Comparison of ENCODE assay signal across 8 mouse cellular contexts in the genomic region with DNA sequence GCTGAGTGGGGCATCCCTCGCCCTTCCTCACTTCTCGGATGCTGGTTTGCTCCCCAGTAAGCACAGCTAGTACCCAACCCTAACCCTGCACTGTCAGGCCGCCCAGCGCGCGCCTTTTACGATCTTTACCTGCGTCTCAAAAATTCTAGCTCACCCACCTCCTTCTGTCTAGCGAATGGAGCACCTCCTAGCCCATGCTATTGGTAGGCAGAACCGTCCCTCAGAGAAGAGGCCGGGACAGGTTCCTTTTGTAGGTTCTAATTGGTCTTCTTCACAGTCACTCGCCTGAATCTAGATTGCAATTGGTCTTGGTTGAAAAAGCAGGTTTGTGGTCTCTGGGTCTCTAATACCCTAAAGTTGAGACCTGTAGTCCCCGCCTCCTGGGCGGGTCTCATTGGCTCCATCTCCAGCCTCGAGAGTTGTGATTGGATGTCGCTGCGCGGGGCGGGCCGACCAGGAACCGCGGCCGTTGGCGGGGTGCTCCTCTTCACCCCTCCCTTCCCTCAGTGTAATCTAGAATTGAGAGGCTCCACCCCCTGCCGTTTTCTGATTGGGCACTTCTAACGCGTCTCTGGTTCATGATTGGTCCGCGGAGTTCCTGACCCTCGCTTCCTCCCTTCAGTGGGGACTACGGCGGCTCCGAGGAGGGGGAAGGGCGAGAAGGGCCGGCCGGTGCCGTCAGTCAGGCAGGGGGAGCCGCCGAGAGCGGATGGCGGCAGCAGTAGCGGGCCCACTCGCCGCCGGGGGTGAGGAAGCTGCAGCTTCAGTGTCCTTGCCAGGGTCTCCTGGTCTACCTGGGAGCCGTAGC. TPM values are rescaled to one million over a fixed set of nuclear protein-coding genes. Genes with fewer than 3 reads are reported as not detected.
DNase-seq lines count a peak whose midpoint lies in the region; ATAC-seq and TF ChIP-seq lines count a peak whose summit lies in the region.

A gene (minus strand): TSS at position 505 of the 808 bp plus-strand sequence.
A gene (plus strand): TSS at position 624 of the 808 bp plus-strand sequence.
A gene (plus strand): TSS at position 678 of the 808 bp plus-strand sequence.

- peak within 1 kb of the TSS; percentile 67 for H3ac ChIP-seq in C2C12 (ENCODE audit: control insufficient read depth, insufficient read length, low read depth)
- peak within 1 kb of the TSS; percentile 21 for H3ac ChIP-seq in myocyte (ENCODE audit: control insufficient read depth, insufficient read length)

- H3K4me2 ChIP-seq in heart, embryonic 11.5 days: peak within 1 kb of the TSS; percentile 93
- H3K4me2 ChIP-seq in kidney, embryonic 16.5 days (replicated peaks; ENCODE audit: low read depth, low read length): peak within 1 kb of the TSS; percentile 89
- peak within 1 kb of the TSS; percentile 99 for H3K4me2 ChIP-seq in myocyte (ENCODE audit: low read depth)

- TF ChIP-seq POLR2A in brain, embryonic 14.5 days (IDR thresholded peaks at IDR 0.05; ENCODE audit: borderline replicate concordance, extremely low read depth, insufficient read depth, insufficient read length, poor library complexity, severe bottlenecking): peak; percentile 92
- peak; percentile 83; the same call in 1 of the 2 replicates for TF ChIP-seq POLR2A in liver, adult 2 months (IDR thresholded peaks at IDR 0.05; ENCODE audit: extremely low read depth, insufficient read depth, low read length)
- TF ChIP-seq POLR2A in myocyte (IDR thresholded peaks at IDR 0.05; ENCODE audit: insufficient read length, low read depth): peak; percentile 98

- peak within 1 kb of the TSS; percentile 95 for H3K27ac ChIP-seq in heart, embryonic 11.5 days (ENCODE audit: low read depth, low read length)
- H3K27ac ChIP-seq in kidney, embryonic 16.5 days (ENCODE audit: low read length): peak within 1 kb of the TSS; percentile 98
- peak within 1 kb of the TSS; percentile 71 for H3K27ac ChIP-seq in liver, adult 2 months (replicated peaks; ENCODE audit: insufficient read depth, low read depth, low read length)

- TF ChIP-seq CTCF in C2C12 (IDR thresholded peaks at IDR 0.05; ENCODE audit: control insufficient read depth, insufficient read depth, insufficient read length): no peak
- TF ChIP-seq CTCF in brain, embryonic 14.5 days (IDR thresholded peaks at IDR 0.05; ENCODE audit: borderline replicate concordance, extremely low read depth, insufficient read depth, insufficient read length): no peak
- no peak for TF ChIP-seq CTCF in liver, adult 2 months (IDR thresholded peaks at IDR 0.05; ENCODE audit: low read depth, low read length)

- H3K79me2 ChIP-seq in C2C12 (ENCODE audit: control insufficient read depth, insufficient read depth) (peaks cover 47% of the 10 kb centered on the region), myocyte (ENCODE audit: control insufficient read depth, insufficient read depth) (peaks cover 37% of the 10 kb centered on the region)
- peaks cover 6% of the 10 kb centered on the region; the same call in 1 of the 2 replicates for H3K79me2 ChIP-seq in liver, adult 2 months (ENCODE audit: control insufficient read depth, insufficient read depth, low read length)

- ATAC-seq in heart, embryonic 11.5 days (replicated peaks; ENCODE audit: insufficient number of reproducible peaks, low FRiP score, low TSS enrichment): peak; percentile 97
- ATAC-seq in kidney, embryonic 16.5 days (ENCODE audit: low FRiP score, low TSS enrichment): peak; percentile 97

- no peaks in the 10 kb centered on the region for H3K27me3 ChIP-seq in C2C12 (ENCODE audit: control insufficient read depth, insufficient read depth, insufficient read length)
- H3K27me3 ChIP-seq in erythroblast, embryonic 14.5 days (ENCODE audit: control insufficient read depth): peaks cover 2% of the 10 kb centered on the region; the same call in 1 of the 2 replicates
- H3K27me3 ChIP-seq in heart, embryonic 11.5 days (ENCODE audit: control insufficient read depth, insufficient read depth, low read length): no peaks in the 10 kb centered on the region
- H3K27me3 ChIP-seq in kidney, embryonic 16.5 days (ENCODE audit: insufficient read depth, low read length): no peaks in the 10 kb centered on the region
- no peaks in the 10 kb centered on the region for H3K27me3 ChIP-seq in liver, adult 2 months (ENCODE audit: control insufficient read depth, insufficient read depth, low read length)
- H3K27me3 ChIP-seq in myocyte (ENCODE audit: control insufficient read depth, insufficient read depth, insufficient read length): no peaks in the 10 kb centered on the region
- no peaks in the 10 kb centered on the region for H3K27me3 ChIP-seq in splenic B cell, adult 2 months (ENCODE audit: control insufficient read depth, insufficient read depth, low read length, poor library complexity, severe bottlenecking)

- H3K79me3 ChIP-seq in C2C12 (ENCODE audit: low read depth): peaks cover 34% of the 10 kb centered on the region

- WGBS in heart, embryonic 11.5 days (ENCODE audit: insufficient replicate concordance): under 1% methylated on average over 44 of the region's 46 CpGs
- under 1% methylated on average over 46 of the region's 46 CpGs for WGBS in kidney, embryonic 16.5 days
- WGBS in liver, adult 2 months: under 1% methylated on average over 46 of the region's 46 CpGs

- H3K9me3 ChIP-seq in erythroblast, embryonic 14.5 days (ENCODE audit: control insufficient read depth, low read length): no peaks in the 10 kb centered on the region
- H3K9me3 ChIP-seq in heart, embryonic 11.5 days (replicated peaks; ENCODE audit: control insufficient read depth, low read length): no peaks in the 10 kb centered on the region
- no peaks in the 10 kb centered on the region for H3K9me3 ChIP-seq in kidney, embryonic 16.5 days (ENCODE audit: low read length)

- H3K36me3 ChIP-seq in C2C12 (ENCODE audit: control insufficient read depth, insufficient read depth) (peaks cover 14% of the 10 kb centered on the region), myocyte (ENCODE audit: control insufficient read depth, insufficient read depth) (peaks cover 8% of the 10 kb centered on the region)
- peaks cover 32% of the 10 kb centered on the region for H3K36me3 ChIP-seq in erythroblast, embryonic 14.5 days (ENCODE audit: control insufficient read depth)
- peaks cover 2% of the 10 kb centered on the region; the same call in 1 of the 2 replicates for H3K36me3 ChIP-seq in heart, embryonic 11.5 days (ENCODE audit: control insufficient read depth, insufficient read depth, low read length)
- H3K36me3 ChIP-seq in kidney, embryonic 16.5 days (ENCODE audit: insufficient read depth, low read length): peaks cover 6% of the 10 kb centered on the region; the same call in 1 of the 2 replicates
- no peaks in the 10 kb centered on the region for H3K36me3 ChIP-seq in liver, adult 2 months (ENCODE audit: control insufficient read depth, insufficient read depth, low read length)
- no peaks in the 10 kb centered on the region; the same call in none of the 2 replicates for H3K36me3 ChIP-seq in splenic B cell, adult 2 months (ENCODE audit: control insufficient read depth, insufficient read depth, low read length, poor library complexity, severe bottlenecking)

- H3K9ac ChIP-seq in heart, embryonic 11.5 days (ENCODE audit: low read depth, low read length): peak within 1 kb of the TSS; percentile 93
- H3K9ac ChIP-seq in kidney, embryonic 16.5 days (replicated peaks; ENCODE audit: low read length): peak within 1 kb of the TSS; percentile 85
- peak within 1 kb of the TSS; percentile 92 for H3K9ac ChIP-seq in liver, adult 2 months (ENCODE audit: low read depth, low read length)

- H3K4me3 ChIP-seq in C2C12 (ENCODE audit: insufficient read depth, poor library complexity, severe bottlenecking) (peak within 1 kb of the TSS; percentile 96), myocyte (peak within 1 kb of the TSS; percentile 82)
- peak within 1 kb of the TSS; percentile 99 for H3K4me3 ChIP-seq in erythroblast, embryonic 14.5 days (replicated peaks)
- H3K4me3 ChIP-seq in heart, embryonic 11.5 days (ENCODE audit: low read depth, low read length): peak within 1 kb of the TSS; percentile 94
- H3K4me3 ChIP-seq in kidney, embryonic 16.5 days (ENCODE audit: low read length): peak within 1 kb of the TSS; percentile 83
- peak within 1 kb of the TSS; percentile 84 for H3K4me3 ChIP-seq in liver, adult 2 months (ENCODE audit: insufficient read depth, low read depth, low read length)

- H3K4me1 ChIP-seq in erythroblast, embryonic 14.5 days (ENCODE audit: control insufficient read depth): peaks cover 56% of the 10 kb centered on the region
- peaks cover 24% of the 10 kb centered on the region for H3K4me1 ChIP-seq in heart, embryonic 11.5 days (ENCODE audit: control insufficient read depth, insufficient read depth, low read length)
- H3K4me1 ChIP-seq in kidney, embryonic 16.5 days (ENCODE audit: insufficient read depth, low read length): peaks cover 39% of the 10 kb centered on the region
- H3K4me1 ChIP-seq in liver, adult 2 months (ENCODE audit: control insufficient read depth, insufficient read depth, low read length): no peaks in the 10 kb centered on the region

- DNase-seq in brain, embryonic 14.5 days (ENCODE audit: low read depth): peak; percentile 100
- DNase-seq in liver, adult 2 months (ENCODE audit: extremely low read depth, low read depth, low spot score): peak; percentile 100
- peak; percentile 100 for DNase-seq in splenic B cell, adult 2 months (ENCODE audit: low read depth, low spot score)

RNA-seq across cellular contexts. Expression of the first gene that starts in this region (rescaled TPM):
- polyA plus RNA-seq in C2C12 (2012; fragmentation: generic; extraction: Trizol) (0.29 TPM), myocyte (2012; fragmentation: generic; extraction: Trizol) (0.72 TPM)
- polyA plus RNA-seq in brain, embryonic 14.5 days (2012; rRNA removed): 0.23 and 0.25 TPM in 2 replicates
- polyA plus RNA-seq in erythroblast, embryonic 14.5 days (2012): not detected in 2 replicates
- polyA plus RNA-seq in heart, embryonic 11.5 days (2014; fragmentation: Nextera tagmentation; extraction: Ambion mirVana): not detected in 2 replicates
- polyA plus RNA-seq in kidney, embryonic 16.5 days (2015; fragmentation: Nextera tagmentation; extraction: Ambion mirVana): 0.09 and 0.13 TPM in 2 replicates
- 0.07 TPM in 1 of 2 replicates, not detected in the other for total RNA-seq in liver, adult 2 months (2014; rRNA removed)
- polyA plus RNA-seq in liver, adult 2 months (2012; rRNA removed): 0.05 and 0.06 TPM in 2 replicates

RNA-seq across cellular contexts. Expression of the second gene that starts in this region (rescaled TPM):
- polyA plus RNA-seq in C2C12 (2012; fragmentation: generic; extraction: Trizol): 27.5 TPM
- 16.9 and 18.8 TPM in 2 replicates for polyA plus RNA-seq in brain, embryonic 14.5 days (2012; rRNA removed)
- polyA plus RNA-seq in erythroblast, embryonic 14.5 days (2012): 6.3 and 7.1 TPM in 2 replicates
- 26.0 and 28.0 TPM in 2 replicates for polyA plus RNA-seq in heart, embryonic 11.5 days (2014; fragmentation: Nextera tagmentation; extraction: Ambion mirVana)
- polyA plus RNA-seq in kidney, embryonic 16.5 days (2015; fragmentation: Nextera tagmentation; extraction: Ambion mirVana): 39.5 and 51.8 TPM in 2 replicates
- total RNA-seq in liver, adult 2 months (2014; rRNA removed): 0.74 and 1.1 TPM in 2 replicates
- polyA plus RNA-seq in liver, adult 2 months (2012; rRNA removed): 10.7 and 15.0 TPM in 2 replicates
- 29.1 TPM for polyA plus RNA-seq in myocyte (2012; fragmentation: generic; extraction: Trizol)

RNA-seq across cellular contexts. Expression of the third gene that starts in this region (rescaled TPM):
- polyA plus RNA-seq in C2C12 (2012; fragmentation: generic; extraction: Trizol): 5.0 TPM
- polyA plus RNA-seq in brain, embryonic 14.5 days (2012; rRNA removed): 14.8 and 14.9 TPM in 2 replicates
- 3.8 and 3.9 TPM in 2 replicates for polyA plus RNA-seq in erythroblast, embryonic 14.5 days (2012)
- polyA plus RNA-seq in heart, embryonic 11.5 days (2014; fragmentation: Nextera tagmentation; extraction: Ambion mirVana): 5.9 and 6.5 TPM in 2 replicates
- 18.4 and 20.9 TPM in 2 replicates for polyA plus RNA-seq in kidney, embryonic 16.5 days (2015; fragmentation: Nextera tagmentation; extraction: Ambion mirVana)
- total RNA-seq in liver, adult 2 months (2014; rRNA removed): 0.74 and 1.5 TPM in 2 replicates
- polyA plus RNA-seq in liver, adult 2 months (2012; rRNA removed): 4.3 and 5.6 TPM in 2 replicates
- 3.3 TPM for polyA plus RNA-seq in myocyte (2012; fragmentation: generic; extraction: Trizol)

Comparison
In these comparisons a context has a peak if more than half of its experiments do, and no peak if none do; other contexts are left out.
1. Peak in every context shown above with its lines: DNase-seq, ATAC-seq, H3K4me3 ChIP-seq and H3K27ac ChIP-seq.